ENCODE assay signal across 9 mouse cellular contexts in the genomic region with DNA sequence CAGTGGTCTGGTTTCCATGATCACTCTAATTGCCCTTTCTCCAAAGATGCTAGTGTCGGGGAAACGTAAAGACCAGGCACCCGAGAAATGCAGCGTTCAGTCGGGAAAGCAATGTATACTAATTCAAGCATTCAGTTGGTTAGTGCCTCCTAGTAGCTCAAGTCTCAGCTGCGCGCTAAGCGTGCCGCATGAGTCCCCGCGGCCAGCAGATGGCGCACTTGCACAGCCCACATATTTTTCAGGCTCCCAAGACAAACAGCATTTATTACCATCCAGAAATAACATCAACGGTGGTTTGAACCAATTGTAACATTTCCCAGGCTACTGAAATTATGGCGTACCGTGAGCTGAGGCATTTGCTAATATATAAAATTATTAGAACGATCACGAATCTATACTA.
DNase-seq lines count a peak whose midpoint lies in the region; ATAC-seq and TF ChIP-seq lines count a peak whose summit lies in the region.
"Had no signal": no experiment of that assay in that cellular context is flagged by ENCODE, and none has a peak within 500 bp of the region (broad histone marks: within the 10 kb centered on the region; RNA-seq: fewer than 3 reads in every experiment).

No protein-coding gene starts in this region.

- ATAC-seq in forebrain, embryonic 11.5 days (replicated peaks; ENCODE audit: low FRiP score) = peak; percentile 53; the same call in 1 of the 2 replicates
- peak; percentile 71; the same call in 1 of the 2 replicates for ATAC-seq in hindbrain, embryonic 13.5 days (ENCODE audit: low FRiP score)

- H3K36me3 ChIP-seq in MEL (ENCODE audit: control insufficient read depth in 1 of 2, insufficient read depth in 2 of 2, low read length in 2 of 2) = no peaks in the 10 kb centered on the region
- no peaks in the 10 kb centered on the region for H3K36me3 ChIP-seq in forebrain, embryonic 11.5 days (ENCODE audit: control insufficient read depth, insufficient read depth, low read length)
- H3K36me3 ChIP-seq in hindbrain, embryonic 13.5 days = no peaks in the 10 kb centered on the region
- H3K36me3 ChIP-seq: liver, embryonic 15.5 days had no signal

- TF ChIP-seq CTCF in MEL (IDR thresholded peaks at IDR 0.05 in 2 of 3, conservative IDR thresholded peaks at IDR 0.05 in 1 of 3; ENCODE audit: control insufficient read depth in 1 of 3, insufficient read depth in 1 of 3, low read depth in 2 of 3, low read length in 3 of 3, poor library complexity in 1 of 3, severe bottlenecking in 1 of 3) = peak; percentile 93 to 97 (median 93)

- 14% methylated on average over 17 of the region's 17 CpGs for WGBS in forebrain, embryonic 11.5 days
- 16% methylated on average over 17 of the region's 17 CpGs for WGBS in hindbrain, embryonic 13.5 days

- TF ChIP-seq POLR2A in MEL (IDR thresholded peaks at IDR 0.05; ENCODE audit: control insufficient read depth in 1 of 2, insufficient read depth in 1 of 2, low read depth in 1 of 2, low read length in 2 of 2, poor library complexity in 1 of 2) = no peak

- H3K27me3 ChIP-seq in MEL (ENCODE audit: control insufficient read depth in 1 of 2, insufficient read depth in 2 of 2, low read length in 2 of 2) = no peaks in the 10 kb centered on the region; a peak in 1 of 4 replicates
- no peaks in the 10 kb centered on the region for H3K27me3 ChIP-seq in forebrain, embryonic 11.5 days (ENCODE audit: control insufficient read depth, insufficient read depth, low read length)
- H3K27me3 ChIP-seq in hindbrain, embryonic 13.5 days = peaks cover 31% of the 10 kb centered on the region
- H3K27me3 ChIP-seq: liver, embryonic 15.5 days had no signal

- DNase-seq in MEL (ENCODE audit: low read depth, low spot score) = peak; percentile 76
- peak; percentile 55 for DNase-seq in brain, embryonic 18.5 days (ENCODE audit: low read depth, low spot score)
- DNase-seq in forebrain, embryonic 11.5 days (ENCODE audit: low spot score) = peak; percentile 92
- DNase-seq in layer of hippocampus, postnatal 14 days (ENCODE audit: low spot score in 2 of 2) = peak; percentile 89
- peak; percentile 78 to 83 for DNase-seq in lung, postnatal 4 days
- peak; percentile 87 to 92 for DNase-seq in right cerebral cortex, postnatal 10 days (ENCODE audit: low spot score in 2 of 2)
- no peak for DNase-seq in T-cell, adult 2 months (ENCODE audit: low spot score)

- H3K4me3 ChIP-seq in MEL (ENCODE audit: control insufficient read depth in 1 of 2, insufficient read depth in 1 of 2, low read depth in 2 of 2, low read length in 2 of 2) = no peak overlapping the region
- H3K4me3 ChIP-seq in forebrain, embryonic 11.5 days (ENCODE audit: low read depth, low read length) = no peak overlapping the region
- no peak overlapping the region for H3K4me3 ChIP-seq in hindbrain, embryonic 13.5 days
- H3K4me3 ChIP-seq: liver, embryonic 15.5 days had no signal

- H3K9me3 ChIP-seq in MEL (replicated peaks; ENCODE audit: insufficient read depth, low read length) = no peaks in the 10 kb centered on the region
- H3K9me3 ChIP-seq in forebrain, embryonic 11.5 days (ENCODE audit: control insufficient read depth, low read length) = no peaks in the 10 kb centered on the region
- H3K9me3 ChIP-seq in hindbrain, embryonic 13.5 days = no peaks in the 10 kb centered on the region
- H3K9me3 ChIP-seq: liver, embryonic 15.5 days had no signal

- no peak overlapping the region for H3K27ac ChIP-seq in MEL (ENCODE audit: control insufficient read depth, low read depth, low read length)
- H3K27ac ChIP-seq in forebrain, embryonic 11.5 days (ENCODE audit: low read depth, low read length) = no peak overlapping the region
- H3K27ac ChIP-seq in hindbrain, embryonic 13.5 days = no peak overlapping the region
- H3K27ac ChIP-seq: liver, embryonic 15.5 days had no signal

- no peak for TF ChIP-seq EP300 in MEL (IDR thresholded peaks at IDR 0.05; ENCODE audit: low read depth in 1 of 2, low read length in 2 of 2)

- no peaks in the 10 kb centered on the region for H3K79me2 ChIP-seq in MEL (ENCODE audit: control insufficient read depth, insufficient read depth, low read length, poor library complexity)

- H3K4me1 ChIP-seq in MEL (ENCODE audit: control insufficient read depth in 1 of 2, insufficient read depth in 2 of 2, low read length in 2 of 2) = no peaks in the 10 kb centered on the region
- no peaks in the 10 kb centered on the region for H3K4me1 ChIP-seq in forebrain, embryonic 11.5 days (replicated peaks; ENCODE audit: control insufficient read depth, insufficient read depth, low read length)
- H3K4me1 ChIP-seq in hindbrain, embryonic 13.5 days (replicated peaks) = no peaks in the 10 kb centered on the region
- H3K4me1 ChIP-seq: liver, embryonic 15.5 days had no signal

- no peak overlapping the region for H3K9ac ChIP-seq in MEL (ENCODE audit: control insufficient read depth, low read depth, low read length, poor library complexity, severe bottlenecking)
- no peak overlapping the region for H3K9ac ChIP-seq in forebrain, embryonic 11.5 days (ENCODE audit: low read length)
- 0 out of 2 replicates have a peak overlapping the region, but pooled peaks have one; percentile 24 for H3K9ac ChIP-seq in hindbrain, embryonic 13.5 days
- H3K9ac ChIP-seq: liver, embryonic 15.5 days had no signal

- H3K4me2 ChIP-seq in forebrain, embryonic 11.5 days (ENCODE audit: low read depth, low read length, severe bottlenecking) = no peak overlapping the region
- no peak overlapping the region for H3K4me2 ChIP-seq in hindbrain, embryonic 13.5 days
- H3K4me2 ChIP-seq: liver, embryonic 15.5 days had no signal

- TF ChIP-seq RAD21 in MEL (IDR thresholded peaks at IDR 0.05; ENCODE audit: low read depth, low read length) = peak; percentile 90

TF ChIP-seq in MEL, 35 proteins besides CTCF, POLR2A, EP300 and RAD21:
- TF ChIP-seq USF1 (IDR thresholded peaks at IDR 0.05; ENCODE audit: low read depth, low read length) (no peak), MAZ (IDR thresholded peaks at IDR 0.05; ENCODE audit: low read depth, low read length) (no peak), MYC (IDR thresholded peaks at IDR 0.05; ENCODE audit: low read depth, low read length) (no peak), NELFE (IDR thresholded peaks at IDR 0.05; ENCODE audit: low read depth, low read length) (no peak), ZC3H11A (IDR thresholded peaks at IDR 0.05; ENCODE audit: low read depth, low read length) (peak; percentile 81), KAT2A (conservative IDR thresholded peaks at IDR 0.05; ENCODE audit: low read depth, low read length) (no peak), ETS1 (IDR thresholded peaks at IDR 0.05; ENCODE audit: low read depth, low read length) (no peak), RCOR1 (IDR thresholded peaks at IDR 0.05; ENCODE audit: low read depth, low read length) (no peak), E2F4 (IDR thresholded peaks at IDR 0.05; ENCODE audit: borderline replicate concordance, low read depth, low read length) (no peak), TAL1 (IDR thresholded peaks at IDR 0.05; ENCODE audit: low read length) (no peak), MEF2A (IDR thresholded peaks at IDR 0.05; ENCODE audit: extremely low read depth, insufficient replicate concordance, low read depth, low read length, poor library complexity, severe bottlenecking) (no peak), SIN3A (IDR thresholded peaks at IDR 0.05; ENCODE audit: low read length) (no peak), TBP (IDR thresholded peaks at IDR 0.05; ENCODE audit: low read depth, low read length) (no peak), JUND (IDR thresholded peaks at IDR 0.05; ENCODE audit: low read depth, low read length) (no peak), ZMIZ1 (IDR thresholded peaks at IDR 0.05; ENCODE audit: low read depth, low read length) (no peak), POLR2AphosphoS5 (IDR thresholded peaks at IDR 0.05; ENCODE audit: borderline replicate concordance, low read depth, low read length) (no peak), SMC3 (IDR thresholded peaks at IDR 0.05; ENCODE audit: low read depth, low read length) (peak; percentile 92), BHLHE40 (IDR thresholded peaks at IDR 0.05; ENCODE audit: borderline replicate concordance, low read depth, low read length) (0 out of 2 replicates have a peak, but pooled peaks have one; percentile 33), GATA1 (IDR thresholded peaks at IDR 0.05; ENCODE audit: low read depth, low read length) (no peak), ZNF384 (IDR thresholded peaks at IDR 0.05; ENCODE audit: low read depth, low read length) (no peak), CHD1 (IDR thresholded peaks at IDR 0.05; ENCODE audit: low read depth, low read length) (no peak), USF2 (IDR thresholded peaks at IDR 0.05; ENCODE audit: borderline replicate concordance in 1 of 2, insufficient read depth in 1 of 2, low read depth in 1 of 2, low read length in 2 of 2) (no peak), CHD2 (IDR thresholded peaks at IDR 0.05; ENCODE audit: low read length) (no peak), ELF1 (IDR thresholded peaks at IDR 0.05; ENCODE audit: low read depth, low read length) (no peak)
